In genomic region chr8:83998231-83999056, GRCm38 (mm10) we compare ENCODE assay signal across 8 mouse cellular contexts. TPM values are rescaled to one million over a fixed set of nuclear protein-coding genes. Genes with fewer than 3 reads are reported as not detected.
DNase-seq lines count a peak whose midpoint lies in the region; ATAC-seq and TF ChIP-seq lines count a peak whose summit lies in the region.

No protein-coding gene starts in this region.

- H3K9me3 ChIP-seq in MEL (replicated peaks; ENCODE audit: insufficient read depth, low read length), result no peaks in the 10 kb centered on the region
- no peaks in the 10 kb centered on the region for H3K9me3 ChIP-seq in lung, embryonic 14.5 days (ENCODE audit: low read depth, low read length)
- no peaks in the 10 kb centered on the region for H3K9me3 ChIP-seq in neural tube, embryonic 14.5 days (ENCODE audit: control insufficient read depth, low read length)

- peak in 1 of 2 experiments; percentile 14; a peak in 1 of 4 replicates for TF ChIP-seq POLR2A in MEL (IDR thresholded peaks at IDR 0.05; ENCODE audit: control insufficient read depth in 1 of 2, insufficient read depth in 1 of 2, low read depth in 1 of 2, low read length in 2 of 2, poor library complexity in 1 of 2)

- TF ChIP-seq RAD21 in MEL (IDR thresholded peaks at IDR 0.05; ENCODE audit: low read depth, low read length), result peak; percentile 30

- DNase-seq in B cell, adult 2 months, result peak; percentile 76 to 79
- DNase-seq in MEL (ENCODE audit: low read depth, low spot score), result peak; percentile 83
- DNase-seq in kidney, adult 8-10 months, result peak; percentile 62 to 71
- DNase-seq in lung, embryonic 14.5 days, result peak; percentile 90
- peak; percentile 75 for DNase-seq in thymus, postnatal 25 days

- peak; percentile 48 to 63 (median 57) for TF ChIP-seq CTCF in MEL (IDR thresholded peaks at IDR 0.05 in 2 of 3, conservative IDR thresholded peaks at IDR 0.05 in 1 of 3; ENCODE audit: control insufficient read depth in 1 of 3, insufficient read depth in 1 of 3, low read depth in 2 of 3, low read length in 3 of 3, poor library complexity in 1 of 3, severe bottlenecking in 1 of 3)
- TF ChIP-seq CTCF in lung, embryonic 14.5 days (IDR thresholded peaks at IDR 0.05; ENCODE audit: low read depth), result peak; percentile 70

- under 1% methylated on average over 69 of the region's 92 CpGs for WGBS in lung, embryonic 14.5 days
- 1% methylated on average over 54 of the region's 92 CpGs for WGBS in neural tube, embryonic 14.5 days

- peaks cover 3 to 14% of the 10 kb centered on the region in 2 experiments; a peak in 2 of 4 replicates for H3K36me3 ChIP-seq in MEL (ENCODE audit: control insufficient read depth in 1 of 2, insufficient read depth in 2 of 2, low read length in 2 of 2)
- peaks cover 51% of the 10 kb centered on the region for H3K36me3 ChIP-seq in lung, embryonic 14.5 days (ENCODE audit: insufficient read depth)
- H3K36me3 ChIP-seq in neural tube, embryonic 14.5 days (ENCODE audit: control insufficient read depth, insufficient read depth, low read length), result peaks cover 10% of the 10 kb centered on the region; the same call in 1 of the 2 replicates

- no peaks in the 10 kb centered on the region for H3K27me3 ChIP-seq in MEL (ENCODE audit: control insufficient read depth in 1 of 2, insufficient read depth in 2 of 2, low read length in 2 of 2)
- H3K27me3 ChIP-seq in lung, embryonic 14.5 days (ENCODE audit: insufficient read depth, low read length), result 0 out of 2 replicates have a peak, but pooled peaks cover 3% of the 10 kb centered on the region
- 0 out of 2 replicates have a peak, but pooled peaks cover 6% of the 10 kb centered on the region for H3K27me3 ChIP-seq in neural tube, embryonic 14.5 days (ENCODE audit: control insufficient read depth, insufficient read depth, low read length)

- TF ChIP-seq EP300 in MEL (IDR thresholded peaks at IDR 0.05; ENCODE audit: low read depth in 1 of 2, low read length in 2 of 2), result no peak

- H3K4me2 ChIP-seq in lung, embryonic 14.5 days, result peak overlapping the region; percentile 89
- peak overlapping the region; percentile 72 for H3K4me2 ChIP-seq in neural tube, embryonic 14.5 days (ENCODE audit: low read depth, low read length)

- peak overlapping the region; percentile 73 to 80 for H3K4me3 ChIP-seq in MEL (ENCODE audit: control insufficient read depth in 1 of 2, insufficient read depth in 1 of 2, low read depth in 2 of 2, low read length in 2 of 2)
- H3K4me3 ChIP-seq in lung, embryonic 14.5 days (ENCODE audit: low read depth, low read length), result peak overlapping the region; percentile 85
- peak overlapping the region; percentile 75 for H3K4me3 ChIP-seq in neural tube, embryonic 14.5 days (ENCODE audit: low read depth, low read length)

- peak overlapping the region; percentile 75 for H3K9ac ChIP-seq in MEL (ENCODE audit: control insufficient read depth, low read depth, low read length, poor library complexity, severe bottlenecking)
- peak overlapping the region; percentile 80 for H3K9ac ChIP-seq in lung, embryonic 14.5 days
- H3K9ac ChIP-seq in neural tube, embryonic 14.5 days (replicated peaks; ENCODE audit: low read depth, low read length), result peak overlapping the region; percentile 85

- H3K79me2 ChIP-seq in MEL (ENCODE audit: control insufficient read depth, insufficient read depth, low read length, poor library complexity), result peaks cover 20% of the 10 kb centered on the region

- 0 out of 2 replicates have a peak, but pooled peaks have one; percentile 36 for ATAC-seq in common myeloid progenitor, adult 5-6 weeks (replicated peaks; ENCODE audit: low read depth, poor library complexity, severe bottlenecking)
- peak; percentile 62 for ATAC-seq in granulocyte monocyte progenitor cell, adult 5-6 weeks (replicated peaks; ENCODE audit: poor library complexity, severe bottlenecking)
- ATAC-seq in lung, embryonic 14.5 days (ENCODE audit: insufficient read depth), result peak; percentile 9; the same call in 1 of the 2 replicates
- ATAC-seq in neural tube, embryonic 14.5 days (ENCODE audit: low read depth), result peak; percentile 12; the same call in 1 of the 2 replicates

- H3K27ac ChIP-seq in MEL (ENCODE audit: control insufficient read depth, low read depth, low read length), result peak overlapping the region; percentile 22
- peak overlapping the region; percentile 91 for H3K27ac ChIP-seq in lung, embryonic 14.5 days (ENCODE audit: low read depth)
- peak overlapping the region; percentile 74 for H3K27ac ChIP-seq in neural tube, embryonic 14.5 days (ENCODE audit: low read depth, low read length)

- H3K4me1 ChIP-seq in MEL (ENCODE audit: control insufficient read depth in 1 of 2, insufficient read depth in 2 of 2, low read length in 2 of 2), result peaks cover 4 to 24% of the 10 kb centered on the region in 2 experiments
- peaks cover 6% of the 10 kb centered on the region for H3K4me1 ChIP-seq in lung, embryonic 14.5 days (ENCODE audit: insufficient read depth)
- peaks cover 13% of the 10 kb centered on the region for H3K4me1 ChIP-seq in neural tube, embryonic 14.5 days (ENCODE audit: control insufficient read depth, insufficient read depth, low read length)

TF ChIP-seq in MEL, 35 proteins besides CTCF, POLR2A, EP300 and RAD21 (continues in another document):
- no peak for TF ChIP-seq USF2 (IDR thresholded peaks at IDR 0.05; ENCODE audit: borderline replicate concordance in 1 of 2, insufficient read depth in 1 of 2, low read depth in 1 of 2, low read length in 2 of 2)
- peak; percentile 29; the same call in 1 of the 2 replicates for TF ChIP-seq NELFE (IDR thresholded peaks at IDR 0.05; ENCODE audit: low read depth, low read length)
- TF ChIP-seq USF1 (IDR thresholded peaks at IDR 0.05; ENCODE audit: low read depth, low read length), result no peak
- TF ChIP-seq KAT2A (conservative IDR thresholded peaks at IDR 0.05; ENCODE audit: low read depth, low read length), result no peak
- TF ChIP-seq HCFC1 (IDR thresholded peaks at IDR 0.05; ENCODE audit: low read depth, low read length), result peak; percentile 55; the same call in 1 of the 2 replicates
- no peak for TF ChIP-seq ELF1 (IDR thresholded peaks at IDR 0.05; ENCODE audit: low read depth, low read length)
- TF ChIP-seq NRF1 (IDR thresholded peaks at IDR 0.05; ENCODE audit: insufficient read depth, low read depth, low read length, poor library complexity, severe bottlenecking), result peak; percentile 69
- no peak for TF ChIP-seq CHD2 (IDR thresholded peaks at IDR 0.05; ENCODE audit: low read length)

RNA-seq across cellular contexts. Expression of gene Samd1, which starts 1.0 kb away (rescaled TPM):
- total RNA-seq in MEL (2012; rRNA removed), result 96.7 and 111 TPM in 2 replicates
- 100 to 1,000 TPM in 1 of 2 experiments, not detected in 1; 121 TPM for polyA plus RNA-seq in MEL (2012; ENCODE audit: insufficient read depth in 1 of 2, insufficient read length in 2 of 2, low read depth in 1 of 2, low replicate concordance in 2 of 2, missing spikeins in 1 of 2)
- total RNA-seq in common myeloid progenitor, adult 5-6 weeks (2017), result 42.2 and 48.2 TPM in 2 replicates
- 58.8 and 66.1 TPM in 2 replicates for total RNA-seq in granulocyte monocyte progenitor cell, adult 5-6 weeks (2014; fragmentation: Nextera tagmentation)
- total RNA-seq in granulocyte monocyte progenitor cell, adult 5-6 weeks (2017), result 37.5 and 60.0 TPM in 2 replicates
- 16.0 and 17.3 TPM in 2 replicates for polyA plus RNA-seq in lung, embryonic 14.5 days (2014; fragmentation: Nextera tagmentation; extraction: Ambion mirVana)
- polyA plus RNA-seq in neural tube, embryonic 14.5 days (2014; fragmentation: Nextera tagmentation; extraction: Ambion mirVana), result 13.6 and 14.8 TPM in 2 replicates

RNA-seq across cellular contexts. Expression of gene 1700067K01Rik, which starts 2.9 kb away (rescaled TPM):
- 0.39 and 0.69 TPM in 2 replicates for total RNA-seq in MEL (2012; rRNA removed)
- polyA plus RNA-seq in MEL (2012; ENCODE audit: insufficient read depth in 1 of 2, insufficient read length in 2 of 2, low read depth in 1 of 2, low replicate concordance in 2 of 2, missing spikeins in 1 of 2), result under 1 TPM in 1 of 2 experiments, not detected in 1; 0.53 TPM
- 1.4 TPM in 1 of 2 replicates, not detected in the other for total RNA-seq in common myeloid progenitor, adult 5-6 weeks (2017)
- 2.3 TPM in 1 of 2 replicates, not detected in the other for total RNA-seq in granulocyte monocyte progenitor cell, adult 5-6 weeks (2014; fragmentation: Nextera tagmentation)
- not detected in 2 replicates for total RNA-seq in granulocyte monocyte progenitor cell, adult 5-6 weeks (2017)
- 1.4 and 1.5 TPM in 2 replicates for polyA plus RNA-seq in lung, embryonic 14.5 days (2014; fragmentation: Nextera tagmentation; extraction: Ambion mirVana)
- polyA plus RNA-seq in neural tube, embryonic 14.5 days (2014; fragmentation: Nextera tagmentation; extraction: Ambion mirVana), result 0.86 and 0.95 TPM in 2 replicates

RNA-seq across cellular contexts. Expression of gene 2210011C24Rik, which starts 13.5 kb away (rescaled TPM):
- total RNA-seq in MEL (2012; rRNA removed), result not detected in 2 replicates
- polyA plus RNA-seq in MEL (2012; ENCODE audit: insufficient read depth in 1 of 2, insufficient read length in 2 of 2, low read depth in 1 of 2, low replicate concordance in 2 of 2, missing spikeins in 1 of 2), result not detected
- not detected in 2 replicates for total RNA-seq in common myeloid progenitor, adult 5-6 weeks (2017)
- not detected in 2 replicates for total RNA-seq in granulocyte monocyte progenitor cell, adult 5-6 weeks (2014; fragmentation: Nextera tagmentation)
- not detected in 2 replicates for total RNA-seq in granulocyte monocyte progenitor cell, adult 5-6 weeks (2017)
- polyA plus RNA-seq in lung, embryonic 14.5 days (2014; fragmentation: Nextera tagmentation; extraction: Ambion mirVana), result 0.83 and 1.2 TPM in 2 replicates
- polyA plus RNA-seq in neural tube, embryonic 14.5 days (2014; fragmentation: Nextera tagmentation; extraction: Ambion mirVana), result 1.9 TPM in 1 of 2 replicates, not detected in the other

RNA-seq across cellular contexts. Expression of gene Palm3, which starts 22.8 kb away (rescaled TPM):
- total RNA-seq in MEL (2012; rRNA removed), result 0.65 and 0.92 TPM in 2 replicates
- 1 to 10 TPM in 1 of 2 experiments, not detected in 1; 3.6 TPM for polyA plus RNA-seq in MEL (2012; ENCODE audit: insufficient read depth in 1 of 2, insufficient read length in 2 of 2, low read depth in 1 of 2, low replicate concordance in 2 of 2, missing spikeins in 1 of 2)
- not detected in 2 replicates for total RNA-seq in common myeloid progenitor, adult 5-6 weeks (2017)
- not detected in 2 replicates for total RNA-seq in granulocyte monocyte progenitor cell, adult 5-6 weeks (2014; fragmentation: Nextera tagmentation)
- total RNA-seq in granulocyte monocyte progenitor cell, adult 5-6 weeks (2017), result not detected in 2 replicates
- 2.5 and 2.9 TPM in 2 replicates for polyA plus RNA-seq in lung, embryonic 14.5 days (2014; fragmentation: Nextera tagmentation; extraction: Ambion mirVana)
- polyA plus RNA-seq in neural tube, embryonic 14.5 days (2014; fragmentation: Nextera tagmentation; extraction: Ambion mirVana), result 5.1 and 5.2 TPM in 2 replicates

RNA-seq across cellular contexts. Expression of gene Prkaca, which starts 25.7 kb away (rescaled TPM):
- 23.8 and 24.7 TPM in 2 replicates for total RNA-seq in MEL (2012; rRNA removed)
- polyA plus RNA-seq in MEL (2012; ENCODE audit: insufficient read depth in 1 of 2, insufficient read length in 2 of 2, low read depth in 1 of 2, low replicate concordance in 2 of 2, missing spikeins in 1 of 2), result 10 to 100 TPM in 1 of 2 experiments, not detected in 1; 74.9 TPM
- total RNA-seq in common myeloid progenitor, adult 5-6 weeks (2017), result 26.6 and 28.1 TPM in 2 replicates
- 36.4 and 39.3 TPM in 2 replicates for total RNA-seq in granulocyte monocyte progenitor cell, adult 5-6 weeks (2014; fragmentation: Nextera tagmentation)
- total RNA-seq in granulocyte monocyte progenitor cell, adult 5-6 weeks (2017), result 18.2 and 20.3 TPM in 2 replicates
- 121 and 136 TPM in 2 replicates for polyA plus RNA-seq in lung, embryonic 14.5 days (2014; fragmentation: Nextera tagmentation; extraction: Ambion mirVana)
- 175 and 181 TPM in 2 replicates for polyA plus RNA-seq in neural tube, embryonic 14.5 days (2014; fragmentation: Nextera tagmentation; extraction: Ambion mirVana)

Comparison
In these comparisons a context has a peak if more than half of its experiments do, and no peak if none do; other contexts are left out.
1. Peak in every context shown above with its lines: DNase-seq, ATAC-seq, H3K4me3 ChIP-seq and H3K27ac ChIP-seq.
2. H3K27ac ChIP-seq: peak in every context shown above with its lines; median percentile 91 in lung, embryonic 14.5 days; 74 in neural tube, embryonic 14.5 days; 22 in MEL.
3. ATAC-seq: peak in every context shown above with its lines; median percentile 62 in granulocyte monocyte progenitor cell, adult 5-6 weeks; 36 in common myeloid progenitor, adult 5-6 weeks; 12 in neural tube, embryonic 14.5 days; 9 in lung, embryonic 14.5 days.